In the genomic region with DNA sequence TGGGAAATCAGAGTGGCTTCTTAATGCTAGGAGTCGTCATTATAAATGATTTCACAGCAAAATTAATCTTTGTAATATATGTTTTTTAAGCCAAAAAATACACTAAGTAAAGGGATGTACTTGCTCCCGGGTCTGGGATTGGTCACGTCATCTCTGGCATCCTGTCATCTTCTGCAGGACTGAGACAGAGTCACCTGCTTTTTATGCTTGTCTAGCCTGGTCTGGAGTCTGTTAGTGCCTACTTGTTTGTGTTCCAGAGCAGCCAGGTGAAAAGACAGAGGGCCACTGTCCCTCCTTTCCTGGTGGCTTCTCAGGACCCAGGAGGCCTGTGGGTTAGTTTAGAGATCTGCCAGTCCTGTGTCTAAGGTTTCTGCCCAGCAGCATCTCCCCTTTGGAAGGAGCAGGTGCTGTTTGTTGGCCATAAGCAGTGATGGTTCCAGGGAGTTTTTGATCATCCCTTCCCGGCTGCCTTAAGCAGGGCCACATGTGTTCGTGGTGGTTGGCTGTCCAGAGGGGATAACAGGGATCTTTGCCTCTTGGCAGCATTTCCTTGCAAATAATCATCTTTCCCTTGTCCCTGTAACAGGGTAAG, we compare ENCODE assay signal across 19 mouse cellular contexts.
"Had no signal": no experiment of that assay in that cellular context is flagged by ENCODE, and none has a peak within 500 bp of the region (broad histone marks: within the 10 kb centered on the region; RNA-seq: fewer than 3 reads in every experiment).

No protein-coding gene starts in this region.

- H3K4me1 ChIP-seq: liver, embryonic 13.5 days; liver, embryonic 15.5 days; stomach, embryonic 15.5 days had no signal

- H3K36me3 ChIP-seq: liver, embryonic 13.5 days; liver, embryonic 15.5 days; lung, embryonic 15.5 days; midbrain, embryonic 15.5 days; neural tube, embryonic 12.5 days; stomach, embryonic 15.5 days had no signal

- H3K4me3 ChIP-seq: liver, embryonic 13.5 days; liver, embryonic 15.5 days; lung, embryonic 15.5 days; megakaryocyte, embryonic 14.5 days; midbrain, embryonic 15.5 days; neural tube, embryonic 12.5 days; stomach, embryonic 15.5 days had no signal

- DNase-seq: liver, embryonic 13.5 days; liver, postnatal 0 days; lung, adult 2 months; lung, postnatal 14 days; lung, postnatal 36 days; right cerebral cortex, postnatal 14 days; thymus, adult 2 months; thymus, postnatal 25 days; thymus, postnatal 4 days had no signal

- ATAC-seq: liver, postnatal 0 days; lung, postnatal 0 days; midbrain, embryonic 15.5 days had no signal

- H3K9me3 ChIP-seq: liver, embryonic 13.5 days; liver, embryonic 15.5 days; lung, embryonic 15.5 days; megakaryocyte, embryonic 14.5 days; midbrain, embryonic 15.5 days; neural tube, embryonic 12.5 days; stomach, embryonic 15.5 days had no signal

- H3K27ac ChIP-seq: liver, embryonic 13.5 days; liver, embryonic 15.5 days; lung, embryonic 15.5 days; macrophage; midbrain, embryonic 15.5 days; neural tube, embryonic 12.5 days; stomach, embryonic 15.5 days; stomach, postnatal 0 days had no signal

- H3K4me2 ChIP-seq: liver, embryonic 13.5 days; liver, embryonic 15.5 days; lung, embryonic 15.5 days; midbrain, embryonic 11.5 days; midbrain, embryonic 15.5 days; neural tube, embryonic 12.5 days; stomach, embryonic 15.5 days had no signal

- H3K27me3 ChIP-seq: liver, embryonic 13.5 days; liver, embryonic 15.5 days; lung, embryonic 15.5 days; midbrain, embryonic 15.5 days; neural tube, embryonic 12.5 days; stomach, embryonic 15.5 days had no signal

- H3K9ac ChIP-seq: liver, embryonic 13.5 days; liver, embryonic 15.5 days; liver, postnatal 0 days; lung, embryonic 15.5 days; midbrain, embryonic 15.5 days; neural tube, embryonic 12.5 days; stomach, embryonic 15.5 days had no signal
